In the genomic region with DNA sequence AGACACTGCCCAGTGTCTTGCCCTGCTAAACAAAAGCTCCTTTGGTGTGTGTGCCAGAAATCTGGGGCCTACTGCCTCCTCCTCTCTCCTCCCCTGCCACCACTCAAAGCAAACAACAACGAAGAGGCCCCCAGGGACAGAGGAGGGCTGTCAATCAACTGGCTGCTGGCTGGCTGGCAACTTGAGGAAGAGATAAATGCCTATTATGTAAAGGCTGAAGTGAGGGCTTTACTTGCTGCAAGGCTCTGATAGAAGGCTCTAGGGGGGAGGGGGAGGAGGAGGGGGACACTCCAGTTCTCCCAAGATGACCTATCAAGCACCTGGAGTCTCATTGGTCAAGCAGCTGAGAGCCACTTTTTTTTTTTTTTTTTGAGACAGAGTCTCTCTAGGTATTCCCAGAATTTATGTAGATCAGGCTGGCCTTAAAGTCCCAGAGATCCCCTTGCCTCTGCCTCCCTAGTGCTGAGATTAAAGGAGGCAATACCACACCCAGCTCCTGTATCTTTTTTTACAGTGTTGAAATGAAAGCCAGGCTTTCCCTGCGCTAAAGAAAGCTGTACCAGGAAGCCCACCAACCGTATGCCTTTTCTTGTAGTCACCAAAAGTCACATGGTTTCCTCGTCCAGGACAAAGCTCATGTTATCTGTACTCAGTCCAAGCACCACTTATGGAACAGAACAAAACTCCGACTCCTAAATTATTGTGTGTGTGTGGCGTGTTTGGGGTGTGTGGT, we compare ENCODE assay signal across 9 mouse cellular contexts. TPM values are rescaled to one million over a fixed set of nuclear protein-coding genes. Genes with fewer than 3 reads are reported as not detected.
DNase-seq lines count a peak whose midpoint lies in the region; ATAC-seq and TF ChIP-seq lines count a peak whose summit lies in the region.
"Had no signal": no experiment of that assay in that cellular context is flagged by ENCODE, and none has a peak within 500 bp of the region (broad histone marks: within the 10 kb centered on the region; RNA-seq: fewer than 3 reads in every experiment).

No protein-coding gene starts in this region.

- intact Hi-C loops in left cerebral cortex, postnatal 25 days (cut with DNase I), result no loop called here

- no peak overlapping the region for H3K4me3 ChIP-seq in lung, adult 2 months (replicated peaks; ENCODE audit: extremely low read depth, low read depth, low read length)
- H3K4me3 ChIP-seq in hindbrain, embryonic 16.5 days (ENCODE audit: low read length), result no peak overlapping the region
- no peak overlapping the region for H3K4me3 ChIP-seq in neural tube, embryonic 11.5 days (ENCODE audit: low read depth, low read length)
- H3K4me3 ChIP-seq: erythroblast, embryonic 14.5 days had no signal

- ATAC-seq in common myeloid progenitor, adult 5-6 weeks (replicated peaks; ENCODE audit: low read depth, poor library complexity, severe bottlenecking), result peak; percentile 80
- ATAC-seq in hindbrain, embryonic 16.5 days, result peak; percentile 84
- peak; percentile 38 for ATAC-seq in neural tube, embryonic 11.5 days (ENCODE audit: insufficient read depth, low FRiP score, low TSS enrichment)

- no peak overlapping the region; the same call in 1 of the 2 replicates for H3K9ac ChIP-seq in hindbrain, embryonic 16.5 days (ENCODE audit: low read depth, low read length)
- H3K9ac ChIP-seq in neural tube, embryonic 11.5 days (ENCODE audit: low read length), result no peak overlapping the region

- H3K27me3 ChIP-seq in hindbrain, embryonic 16.5 days (replicated peaks; ENCODE audit: control insufficient read depth, insufficient read depth, low read length), result no peaks in the 10 kb centered on the region
- no peaks in the 10 kb centered on the region for H3K27me3 ChIP-seq in neural tube, embryonic 11.5 days (ENCODE audit: control insufficient read depth, insufficient read depth, low read length)

- WGBS in lung, adult 2 months, result 42% methylated on average over 6 of the region's 6 CpGs
- WGBS in hindbrain, embryonic 16.5 days, result 60% methylated on average over 6 of the region's 6 CpGs
- 66% methylated on average over 6 of the region's 6 CpGs for WGBS in neural tube, embryonic 11.5 days

- peaks cover 7% of the 10 kb centered on the region; the same call in 1 of the 2 replicates for H3K4me1 ChIP-seq in lung, adult 2 months (ENCODE audit: control insufficient read depth, insufficient read depth, low read length)
- 0 out of 2 replicates have a peak, but pooled peaks cover 4% of the 10 kb centered on the region for H3K4me1 ChIP-seq in hindbrain, embryonic 16.5 days (ENCODE audit: control insufficient read depth, insufficient read depth, low read depth, low read length)
- no peaks in the 10 kb centered on the region for H3K4me1 ChIP-seq in neural tube, embryonic 11.5 days (ENCODE audit: control insufficient read depth, insufficient read depth, low read length)

- H3K27ac ChIP-seq in hindbrain, embryonic 16.5 days (ENCODE audit: low read depth, low read length), result no peak overlapping the region
- no peak overlapping the region for H3K27ac ChIP-seq in neural tube, embryonic 11.5 days (ENCODE audit: low read depth, low read length)

- H3K4me2 ChIP-seq in hindbrain, embryonic 16.5 days (ENCODE audit: low read length), result no peak overlapping the region
- H3K4me2 ChIP-seq in neural tube, embryonic 11.5 days (ENCODE audit: low read depth), result no peak overlapping the region

- TF ChIP-seq CTCF in lung, adult 2 months (IDR thresholded peaks at IDR 0.05; ENCODE audit: insufficient read depth, low read length), result no peak

- no peak for TF ChIP-seq POLR2A in lung, adult 2 months (IDR thresholded peaks at IDR 0.05; ENCODE audit: borderline replicate concordance, extremely low read depth, low read depth, low read length)

- no peaks in the 10 kb centered on the region for H3K9me3 ChIP-seq in hindbrain, embryonic 16.5 days (ENCODE audit: control insufficient read depth, low read length)
- no peaks in the 10 kb centered on the region for H3K9me3 ChIP-seq in neural tube, embryonic 11.5 days (ENCODE audit: control insufficient read depth, low read length)

- peak; percentile 63 for DNase-seq in lung, postnatal 10 days
- no peak for DNase-seq in lung, adult 2 months
- DNase-seq in neural tube, embryonic 11.5 days (ENCODE audit: low spot score), result peak; percentile 62
- DNase-seq in left cerebral cortex, postnatal 25 days (ENCODE audit: low spot score in 2 of 2), result no peak
- no peak for DNase-seq in T-cell, adult 2 months (ENCODE audit: low spot score)
- DNase-seq in right cerebral cortex, postnatal 14 days, result no peak

- no peaks in the 10 kb centered on the region for H3K36me3 ChIP-seq in hindbrain, embryonic 16.5 days (ENCODE audit: control insufficient read depth, insufficient read depth, low read length)
- no peaks in the 10 kb centered on the region for H3K36me3 ChIP-seq in neural tube, embryonic 11.5 days (ENCODE audit: control insufficient read depth, insufficient read depth, low read length)

RNA-seq across cellular contexts. Expression of a gene that starts 24.4 kb away (rescaled TPM):
- polyA plus RNA-seq in lung, adult 2 months (2012; rRNA removed), result 35.3 and 40.3 TPM in 2 replicates
- 26.7 and 39.7 TPM in 2 replicates for total RNA-seq in common myeloid progenitor, adult 5-6 weeks (2017)
- 11.6 and 14.5 TPM in 2 replicates for polyA plus RNA-seq in hindbrain, embryonic 16.5 days (2015; fragmentation: Nextera tagmentation; extraction: Ambion mirVana)
- polyA plus RNA-seq in neural tube, embryonic 11.5 days (2014; fragmentation: Nextera tagmentation; extraction: Ambion mirVana), result 20.0 and 22.4 TPM in 2 replicates
- 10 to 100 TPM; 34.9 to 37.9 TPM for total RNA-seq in left cerebral cortex, postnatal 25 days (2021)

Comparison
In these comparisons a context has a peak if more than half of its experiments do, and no peak if none do; other contexts are left out.
1. DNase-seq: peak in lung, postnatal 10 days (single experiment) and neural tube, embryonic 11.5 days (single experiment); none in lung, adult 2 months (single experiment), left cerebral cortex, postnatal 25 days (0 of 2), T-cell, adult 2 months (single experiment) and right cerebral cortex, postnatal 14 days (single experiment).
2. Peak in every context shown above with its lines, with median percentiles within 50 percentile points of each other: ATAC-seq.